Mouse (Mus musculus): ENCODE data around the gene Olfr676. TPM values are rescaled to one million over a fixed set of nuclear protein-coding genes. Genes with fewer than 3 reads are reported as not detected.
"Not testable (repeated sequence)": the region's sequence is repeated elsewhere in the genome, so short reads cannot be mapped to it uniquely, and the experiment has no call there.

Gene Olfr676
- polyA plus RNA-seq (2014; fragmentation: Nextera tagmentation; extraction: Ambion mirVana) = not detected in 2 replicates

GRCm38 (mm10) chr7:105032398-105032797 lies at the start of gene Olfr676:
Gene Olfr676 (plus strand): TSS chr7:105032698.
- Histone ChIP-seq H3K4me1 (ENCODE audit: control insufficient read depth, insufficient read depth, low read length) (no peaks in the 10 kb centered on the region), H3K9ac (ENCODE audit: low read length) (no peak within 1 kb of the TSS), H3K9me3 (ENCODE audit: control insufficient read depth, low read length) (no peaks in the 10 kb centered on the region), H3K27ac (ENCODE audit: low read depth, low read length) (no peak within 1 kb of the TSS), H3K4me2 (no peak within 1 kb of the TSS), H3K27me3 (ENCODE audit: control insufficient read depth, insufficient read depth, low read length) (no peaks in the 10 kb centered on the region), H3K4me3 (ENCODE audit: low read depth, low read length) (no peak within 1 kb of the TSS), H3K36me3 (ENCODE audit: control insufficient read depth, insufficient read depth, low read length) (no peaks in the 10 kb centered on the region)
- ATAC-seq (ENCODE audit: low FRiP score) (no peak), DNase-seq (ENCODE audit: low spot score, missing footprints) (no peak)

DNA sequence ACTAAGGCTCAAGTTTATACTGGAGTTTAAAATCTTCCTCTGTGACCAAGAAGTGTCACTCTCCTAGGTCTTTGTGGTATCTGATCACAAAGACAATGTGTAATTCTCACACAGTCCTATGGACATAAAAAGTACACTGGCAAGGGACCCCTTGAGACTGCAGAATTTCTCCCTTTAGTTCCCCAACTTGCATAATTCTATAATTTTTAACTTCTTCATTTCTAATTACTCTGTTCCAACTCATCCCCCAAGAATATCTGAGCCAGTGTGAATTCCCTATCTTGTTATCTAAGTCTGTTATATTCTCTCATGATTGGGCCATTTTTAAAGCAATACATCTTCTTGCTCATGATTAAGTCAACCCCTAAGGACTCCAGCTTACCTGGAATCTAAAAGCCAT lies 30.6 kb upstream of the Olfr676 start, which contains the start of gene Olfr672:
Olfr672 (minus strand) TSS at position 101 of the 400 bp plus-strand sequence.
- H3K27ac ChIP-seq (ENCODE audit: low read depth, low read length) = no peak within 1 kb of the TSS
- DNase-seq (ENCODE audit: low spot score, missing footprints) (no peak), ATAC-seq (ENCODE audit: low FRiP score) (no peak)
- no peak within 1 kb of the TSS for H3K4me2 ChIP-seq
- no peaks in the 10 kb centered on the region for H3K27me3 ChIP-seq (ENCODE audit: control insufficient read depth, insufficient read depth, low read length)
- no peak within 1 kb of the TSS for H3K9ac ChIP-seq (ENCODE audit: low read length)
- no peaks in the 10 kb centered on the region for H3K4me1 ChIP-seq (ENCODE audit: control insufficient read depth, insufficient read depth, low read length)
- H3K9me3 ChIP-seq (ENCODE audit: control insufficient read depth, low read length) = no peaks in the 10 kb centered on the region
- no peaks in the 10 kb centered on the region for H3K36me3 ChIP-seq (ENCODE audit: control insufficient read depth, insufficient read depth, low read length)
- H3K4me3 ChIP-seq (ENCODE audit: low read depth, low read length) = no peak within 1 kb of the TSS

DNA sequence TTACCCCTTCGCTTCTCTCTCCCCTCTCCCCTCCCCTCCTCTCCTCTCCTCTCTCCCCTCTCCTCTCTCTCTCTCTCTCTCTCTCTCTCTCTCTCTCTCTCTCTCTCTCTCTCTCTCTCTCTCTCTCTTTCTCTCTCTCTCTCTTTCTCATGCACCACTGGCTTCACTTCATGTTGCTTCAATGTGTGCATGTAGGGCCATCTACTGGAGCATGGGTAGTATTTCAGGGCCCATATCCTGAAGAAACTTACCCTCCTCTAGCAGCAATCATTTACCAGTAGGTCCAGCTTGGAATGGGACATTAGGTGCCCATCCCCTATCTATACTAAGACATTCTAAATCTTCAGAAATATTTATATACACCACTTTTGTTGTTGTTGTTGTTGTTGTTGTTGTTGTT lies 10.0 kb upstream of the Olfr676 start:
- no peaks in the 10 kb centered on the region for H3K4me1 ChIP-seq (ENCODE audit: control insufficient read depth, insufficient read depth, low read length)
- no peaks in the 10 kb centered on the region for H3K27me3 ChIP-seq (ENCODE audit: control insufficient read depth, insufficient read depth, low read length)
- no peak overlapping the region for H3K27ac ChIP-seq (ENCODE audit: low read depth, low read length)
- DNase-seq (ENCODE audit: low spot score, missing footprints) (no peak), ATAC-seq (ENCODE audit: low FRiP score) (no peak)
- H3K4me2 ChIP-seq = no peak overlapping the region
- no peak overlapping the region for H3K9ac ChIP-seq (ENCODE audit: low read length)
- no peak overlapping the region for H3K4me3 ChIP-seq (ENCODE audit: low read depth, low read length)
- no peaks in the 10 kb centered on the region for H3K36me3 ChIP-seq (ENCODE audit: control insufficient read depth, insufficient read depth, low read length)
- H3K9me3 ChIP-seq (ENCODE audit: control insufficient read depth, low read length) = no peaks in the 10 kb centered on the region
- WGBS = 76% methylated on average over 1 of the region's 1 CpGs

- ATAC-seq (ENCODE audit: low FRiP score) = no peak
- no peak within 1 kb of the TSS for H3K9ac ChIP-seq (ENCODE audit: low read length)
- no peaks in the 10 kb centered on the region for H3K36me3 ChIP-seq (ENCODE audit: control insufficient read depth, insufficient read depth, low read length)
- H3K27ac ChIP-seq (ENCODE audit: low read depth, low read length) = no peak within 1 kb of the TSS
- no peaks in the 10 kb centered on the region for H3K4me1 ChIP-seq (ENCODE audit: control insufficient read depth, insufficient read depth, low read length)
- 76% methylated on average over 1 of the region's 1 CpGs for WGBS
- H3K27me3 ChIP-seq (ENCODE audit: control insufficient read depth, insufficient read depth, low read length) = no peaks in the 10 kb centered on the region
- H3K9me3 ChIP-seq (ENCODE audit: control insufficient read depth, low read length) = no peaks in the 10 kb centered on the region
- no peak within 1 kb of the TSS for H3K4me3 ChIP-seq (ENCODE audit: low read depth, low read length)
- no peak within 1 kb of the TSS for H3K4me2 ChIP-seq
- DNase-seq (ENCODE audit: low spot score, missing footprints) = no peak
Measured at GRCm38 (mm10) chr7:105028360-105028759, 4.1 kb upstream of the Olfr676 start, which contains the start of gene Olfr675. Gene Olfr675 (minus strand): TSS chr7:105028460.

GRCm38 (mm10) chr7:105033836-105034235 lies 1.3 kb downstream of the Olfr676 start:
- not testable (repeated sequence) for ATAC-seq (ENCODE audit: low FRiP score); H3K9ac ChIP-seq (ENCODE audit: low read length); H3K36me3 ChIP-seq (ENCODE audit: control insufficient read depth, insufficient read depth, low read length); H3K4me2 ChIP-seq; H3K4me3 ChIP-seq (ENCODE audit: low read depth, low read length); H3K27ac ChIP-seq (ENCODE audit: low read depth, low read length); H3K4me1 ChIP-seq (ENCODE audit: control insufficient read depth, insufficient read depth, low read length); H3K27me3 ChIP-seq (ENCODE audit: control insufficient read depth, insufficient read depth, low read length); H3K9me3 ChIP-seq (ENCODE audit: control insufficient read depth, low read length); DNase-seq (ENCODE audit: low spot score, missing footprints)
- 63% methylated on average over 5 of the region's 5 CpGs for WGBS

- H3K4me2 ChIP-seq = no peak overlapping the region
- H3K27me3 ChIP-seq (ENCODE audit: control insufficient read depth, insufficient read depth, low read length) = no peaks in the 10 kb centered on the region
- ATAC-seq (ENCODE audit: low FRiP score) (no peak), DNase-seq (ENCODE audit: low spot score, missing footprints) (no peak)
- H3K4me3 ChIP-seq (ENCODE audit: low read depth, low read length) = no peak overlapping the region
- H3K9me3 ChIP-seq (ENCODE audit: control insufficient read depth, low read length) = no peaks in the 10 kb centered on the region
- no peak overlapping the region for H3K27ac ChIP-seq (ENCODE audit: low read depth, low read length)
- H3K36me3 ChIP-seq (ENCODE audit: control insufficient read depth, insufficient read depth, low read length) = no peaks in the 10 kb centered on the region
- no peaks in the 10 kb centered on the region for H3K4me1 ChIP-seq (ENCODE audit: control insufficient read depth, insufficient read depth, low read length)
- H3K9ac ChIP-seq (ENCODE audit: low read length) = no peak overlapping the region
Measured at GRCm38 (mm10) chr7:105058951-105059350, 26.5 kb downstream of the Olfr676 start.

- DNase-seq (ENCODE audit: low spot score, missing footprints) (no peak), ATAC-seq (ENCODE audit: low FRiP score) (no peak)
- H3K27ac ChIP-seq (ENCODE audit: low read depth, low read length) = no peak within 1 kb of the TSS
- H3K9me3 ChIP-seq (ENCODE audit: control insufficient read depth, low read length) = no peaks in the 10 kb centered on the region
- no peak within 1 kb of the TSS for H3K9ac ChIP-seq (ENCODE audit: low read length)
- no peaks in the 10 kb centered on the region for H3K27me3 ChIP-seq (ENCODE audit: control insufficient read depth, insufficient read depth, low read length)
- no peaks in the 10 kb centered on the region for H3K36me3 ChIP-seq (ENCODE audit: control insufficient read depth, insufficient read depth, low read length)
- WGBS = 91% methylated on average over 1 of the region's 1 CpGs
- no peak within 1 kb of the TSS for H3K4me2 ChIP-seq
- no peak within 1 kb of the TSS for H3K4me3 ChIP-seq (ENCODE audit: low read depth, low read length)
- no peaks in the 10 kb centered on the region for H3K4me1 ChIP-seq (ENCODE audit: control insufficient read depth, insufficient read depth, low read length)
Measured at GRCm38 (mm10) chr7:105064175-105064574, 31.7 kb downstream of the Olfr676 start, which contains the start of gene Olfr678. Gene Olfr678 (plus strand): TSS chr7:105064475.

- H3K36me3 ChIP-seq (ENCODE audit: control insufficient read depth, insufficient read depth, low read length) = no peaks in the 10 kb centered on the region
- no peaks in the 10 kb centered on the region for H3K27me3 ChIP-seq (ENCODE audit: control insufficient read depth, insufficient read depth, low read length)
- H3K4me1 ChIP-seq (ENCODE audit: control insufficient read depth, insufficient read depth, low read length) = no peaks in the 10 kb centered on the region
- DNase-seq (ENCODE audit: low spot score, missing footprints) (no peak), ATAC-seq (ENCODE audit: low FRiP score) (no peak)
- H3K9me3 ChIP-seq (ENCODE audit: control insufficient read depth, low read length) = no peaks in the 10 kb centered on the region
- 69% methylated on average over 1 of the region's 1 CpGs for WGBS
- no peak within 1 kb of the TSS for H3K4me2 ChIP-seq
- H3K27ac ChIP-seq (ENCODE audit: low read depth, low read length) = no peak within 1 kb of the TSS
- no peak within 1 kb of the TSS for H3K9ac ChIP-seq (ENCODE audit: low read length)
- no peak within 1 kb of the TSS for H3K4me3 ChIP-seq (ENCODE audit: low read depth, low read length)
Measured at GRCm38 (mm10) chr7:105080905-105081304, 48.4 kb downstream of the Olfr676 start, which contains the start of gene Olfr679. Gene Olfr679 (plus strand): TSS chr7:105081205.

Measured in midbrain, embryonic 11.5 days (tissue).